Mouse (Mus musculus) monocyte, adult 2 months (primary cell): Measurements from ENCODE around the gene Gm12216.
"Not testable (repeated sequence)": the region's sequence is repeated elsewhere in the genome, so short reads cannot be mapped to it uniquely, and the experiment has no call there.

Source experiments
- DNase-seq, 2 experiments: peaks; one replicate each; pipeline ENCODE4 v3.0.0; 2022; ENCODE audit warnings: low spot score in 2 of 2, low read depth in 1 of 2

Gene Gm12216

GRCm38 (mm10) chr11:53873909-53874704 is 15.1 kb upstream of the Gm12216 start:
- DNase-seq = not testable (repeated sequence)

GRCm38 (mm10) chr11:53871786-53872507 is 12.9 kb upstream of the Gm12216 start:
- DNase-seq = no peak

- DNase-seq = no peak
Observed at GRCm38 (mm10) chr11:53869172-53869571, 10.1 kb upstream of the Gm12216 start.

GRCm38 (mm10) chr11:53868323-53868722 is 9.3 kb upstream of the Gm12216 start:
- not testable (repeated sequence) for DNase-seq

- not testable (repeated sequence) for DNase-seq
Observed at GRCm38 (mm10) chr11:53864724-53865310, 5.8 kb upstream of the Gm12216 start.

- DNase-seq = not testable (repeated sequence)
Observed at GRCm38 (mm10) chr11:53860944-53861343, 1.9 kb upstream of the Gm12216 start.

- no peak for DNase-seq
Observed at GRCm38 (mm10) chr11:53858058-53858760, 847 bp downstream of the Gm12216 start.

- DNase-seq = no peak
Observed at GRCm38 (mm10) chr11:53853665-53854064, 5.4 kb downstream of the Gm12216 start.

GRCm38 (mm10) chr11:53851795-53852194 is 7.3 kb downstream of the Gm12216 start:
- DNase-seq = no peak

- DNase-seq = peak; percentile 27 to 62
Observed at GRCm38 (mm10) chr11:53849588-53850320, 9.3 kb downstream of the Gm12216 start.

GRCm38 (mm10) chr11:53845680-53846079 is 13.4 kb downstream of the Gm12216 start:
- DNase-seq = no peak

- no peak for DNase-seq
Observed at GRCm38 (mm10) chr11:53843106-53843505, 15.9 kb downstream of the Gm12216 start.

- DNase-seq = no peak
Observed at GRCm38 (mm10) chr11:53842161-53842581, 16.9 kb downstream of the Gm12216 start.

- no peak for DNase-seq
Observed at GRCm38 (mm10) chr11:53841514-53841913, 17.5 kb downstream of the Gm12216 start.

GRCm38 (mm10) chr11:53839663-53840642 is 19.1 kb downstream of the Gm12216 start:
- no peak for DNase-seq

GRCm38 (mm10) chr11:53839147-53839546 is 19.9 kb downstream of the Gm12216 start:
- no peak for DNase-seq

GRCm38 (mm10) chr11:53837731-53838130 is 21.3 kb downstream of the Gm12216 start:
- DNase-seq = no peak

GRCm38 (mm10) chr11:53835379-53836010 is 23.6 kb downstream of the Gm12216 start:
- no peak for DNase-seq

GRCm38 (mm10) chr11:53825409-53825808 is 33.6 kb downstream of the Gm12216 start:
- no peak for DNase-seq
